Mouse (Mus musculus): ENCODE measurements around the gene Notch4.
"Not testable (repeated sequence)": the region's sequence is repeated elsewhere in the genome, so short reads cannot be mapped to it uniquely, and the experiment has no call there.

- TF ChIP-seq CTCF (IDR thresholded peaks at IDR 0.05; ENCODE audit: borderline replicate concordance, insufficient read depth, low read length); POLR2A (IDR thresholded peaks at IDR 0.05; ENCODE audit: low read depth, low read length): not testable (repeated sequence)
These were observed 45.5 kb upstream of the Notch4 start for GRCm38 (mm10) chr17:34518571-34518970.

All from embryonic fibroblast, embryonic 13.5 days (primary cell).